Mouse (Mus musculus) limb, embryonic 13.5 days (tissue): ENCODE results near the gene Chd9. TPM values are rescaled to one million over a fixed set of nuclear protein-coding genes. Genes with fewer than 3 reads are reported as not detected.

Experiments used
- ATAC-seq: fragments of 200-750 bp; cut with Nextera tagmentation; 2 replicates; pipeline ENCODE4 v1.8.0; 2017; ENCODE audit warnings: low read depth, moderate number of reproducible peaks, moderate TSS enrichment; ENCODE audit not compliant: low FRiP score
- H3K27ac ChIP-seq: fragments of 300-500 bp; sonication (generic); 2 replicates; pipeline ENCODE4 v1.5.1; 2015; ENCODE audit warnings: inconsistent platforms, mild to moderate bottlenecking, moderate library complexity
- H3K27me3 ChIP-seq: fragments of 300-500 bp; sonication (generic); 2 replicates; pipeline ENCODE4 v1.6.1; 2015; ENCODE audit warnings: mild to moderate bottlenecking, inconsistent platforms
- H3K36me3 ChIP-seq: fragments of 300-500 bp; sonication (generic); 2 replicates; pipeline ENCODE4 v1.6.1; 2015; ENCODE audit warnings: inconsistent platforms, mild to moderate bottlenecking, moderate library complexity
- H3K4me1 ChIP-seq: fragments of 300-500 bp; sonication (generic); 2 replicates; pipeline ENCODE4 v1.6.1; 2015; ENCODE audit warnings: inconsistent platforms
- H3K4me2 ChIP-seq: fragments of 300-500 bp; sonication (generic); replicated peaks from 2 replicates; pipeline ENCODE4 v1.6.1; 2015; ENCODE audit warnings: inconsistent platforms, mild to moderate bottlenecking, moderate library complexity
- H3K4me3 ChIP-seq: fragments of 300-500 bp; sonication (generic); 2 replicates; pipeline ENCODE4 v1.5.1; 2015; ENCODE audit warnings: moderate library complexity, mild to moderate bottlenecking, inconsistent platforms
- H3K9ac ChIP-seq: fragments of 300-500 bp; sonication (generic); 2 replicates; pipeline ENCODE4 v1.6.1; 2015; ENCODE audit warnings: mild to moderate bottlenecking, inconsistent platforms
- H3K9me3 ChIP-seq: fragments of 300-500 bp; sonication (generic); 2 replicates; pipeline ENCODE4 v1.6.1; 2016; ENCODE audit warnings: inconsistent platforms
- whole genome bisulfite sequencing: fragments of 180-500 bp; shearing (Covaris S2); methylation state at CpG from one replicate; pipeline ENCODE4 v1.1.7; 2015; 5-methylcytosine and 5-hydroxymethylcytosine counted together
- polyA plus RNA-seq: library from polyadenylated mRNA; unstranded; fragments of >200 nt; fragmentation: Nextera tagmentation; extraction: Ambion mirVana; gene quantifications from 2 replicates; pipeline ENCODE4 v1.2.1, GENCODE M21; 2015

Chd9 gene
- polyA plus RNA-seq, 1 experiment from 2014 or later = 108 TPM

DNA sequence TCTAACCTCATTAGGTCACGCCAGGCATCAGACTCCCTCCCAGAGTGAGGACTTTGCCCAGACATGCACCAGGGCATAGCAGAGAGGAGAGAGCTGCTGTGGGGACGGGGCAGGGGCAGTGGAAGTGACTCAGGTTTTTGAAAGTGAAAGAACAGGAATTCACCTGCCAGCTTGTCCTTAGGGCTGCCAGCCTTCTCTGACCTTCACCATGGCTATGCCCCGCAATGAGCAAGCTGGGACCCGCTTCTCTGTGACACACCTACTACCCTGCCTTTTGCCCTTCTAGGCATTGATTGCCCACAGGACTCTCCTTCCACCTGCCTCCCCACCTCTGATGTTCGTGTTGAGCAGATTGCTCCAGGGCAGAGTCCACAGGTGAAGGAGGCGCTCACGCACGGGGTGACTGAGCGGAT lies 2.7 kb upstream of the Chd9 start:
- 74% methylated on average over 9 of the region's 9 CpGs for WGBS
- no peak overlapping the region for H3K4me2 ChIP-seq
- H3K4me3 ChIP-seq = no peak overlapping the region
- ATAC-seq = no peak
- peaks cover 21% of the 10 kb centered on the region for H3K4me1 ChIP-seq
- no peaks in the 10 kb centered on the region for H3K27me3 ChIP-seq
- no peaks in the 10 kb centered on the region for H3K9me3 ChIP-seq
- H3K27ac ChIP-seq = no peak overlapping the region
- H3K36me3 ChIP-seq = no peaks in the 10 kb centered on the region
- no peak overlapping the region for H3K9ac ChIP-seq

GRCm38 (mm10) chr8:90828987-90829740 lies 1.0 kb downstream of the Chd9 start:
- H3K9ac ChIP-seq = peak overlapping the region; percentile 78

GRCm38 (mm10) chr8:90829825-90830224 lies 1.7 kb downstream of the Chd9 start:
- H3K4me2 ChIP-seq = peak overlapping the region; percentile 81
- H3K9ac ChIP-seq = no peak overlapping the region
- peak overlapping the region; percentile 59 for H3K4me3 ChIP-seq

More at GRCm38 (mm10) chr8:90828987-90829740, 1.0 kb downstream of the Chd9 start:
- Histone ChIP-seq H3K27ac (peak overlapping the region; percentile 81), H3K4me3 (peak overlapping the region; percentile 59), H3K4me2 (peak overlapping the region; percentile 81), H3K36me3 (no peaks in the 10 kb centered on the region), H3K27me3 (no peaks in the 10 kb centered on the region), H3K4me1 (peaks cover 39% of the 10 kb centered on the region), H3K9me3 (no peaks in the 10 kb centered on the region)
- peak; percentile 78 for ATAC-seq
- 3% methylated on average over 11 of the region's 11 CpGs for WGBS

DNA sequence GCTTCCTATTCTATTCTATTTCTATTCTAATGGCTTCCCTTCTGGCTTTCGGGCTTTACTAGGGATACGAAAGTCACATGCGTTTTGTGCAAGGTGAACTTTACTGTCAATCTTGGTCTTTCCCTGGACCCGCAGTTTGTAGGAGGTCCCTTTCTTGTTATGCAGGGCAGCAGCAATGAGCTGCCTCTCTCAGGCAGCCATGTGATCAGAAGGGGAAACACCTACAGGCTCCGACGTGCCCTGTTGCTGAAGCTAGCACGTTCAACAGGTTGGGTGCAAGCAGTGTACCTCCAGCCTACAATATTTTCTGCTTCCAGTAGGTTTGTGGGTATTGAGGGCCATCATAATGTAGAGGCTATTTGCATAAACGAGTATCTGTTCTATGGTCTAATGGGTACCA lies 2.8 kb downstream of the Chd9 start:
- Histone ChIP-seq H3K27me3 (no peaks in the 10 kb centered on the region), H3K9ac (no peak overlapping the region), H3K4me2 (no peak overlapping the region; the same call in 1 of the 2 replicates), H3K9me3 (no peaks in the 10 kb centered on the region), H3K27ac (no peak overlapping the region), H3K36me3 (no peaks in the 10 kb centered on the region), H3K4me1 (peaks cover 42% of the 10 kb centered on the region), H3K4me3 (no peak overlapping the region)
- no peak for ATAC-seq
- WGBS = 66% methylated on average over 8 of the region's 8 CpGs

More at GRCm38 (mm10) chr8:90829825-90830224, 1.7 kb downstream of the Chd9 start:
- Histone ChIP-seq H3K36me3 (no peaks in the 10 kb centered on the region), H3K27me3 (no peaks in the 10 kb centered on the region), H3K27ac (no peak overlapping the region), H3K4me1 (peaks cover 42% of the 10 kb centered on the region), H3K9me3 (no peaks in the 10 kb centered on the region)
- no peak for ATAC-seq
- 67% methylated on average over 1 of the region's 1 CpGs for WGBS

- WGBS = 35% methylated on average over 5 of the region's 5 CpGs
- Histone ChIP-seq H3K9me3 (no peaks in the 10 kb centered on the region), H3K36me3 (no peaks in the 10 kb centered on the region), H3K9ac (no peak overlapping the region), H3K4me2 (no peak overlapping the region), H3K4me3 (no peak overlapping the region), H3K27me3 (no peaks in the 10 kb centered on the region), H3K4me1 (peaks cover 42% of the 10 kb centered on the region), H3K27ac (no peak overlapping the region)
- ATAC-seq = no peak
Measured at GRCm38 (mm10) chr8:90832576-90833289, 4.6 kb downstream of the Chd9 start.

GRCm38 (mm10) chr8:90833628-90834320 lies 5.6 kb downstream of the Chd9 start:
- Histone ChIP-seq H3K27ac (no peak overlapping the region), H3K27me3 (no peaks in the 10 kb centered on the region), H3K9ac (no peak overlapping the region), H3K4me1 (peaks cover 35% of the 10 kb centered on the region), H3K9me3 (no peaks in the 10 kb centered on the region), H3K4me2 (no peak overlapping the region), H3K36me3 (no peaks in the 10 kb centered on the region), H3K4me3 (no peak overlapping the region)
- ATAC-seq = no peak
- 60% methylated on average over 6 of the region's 6 CpGs for WGBS

DNA sequence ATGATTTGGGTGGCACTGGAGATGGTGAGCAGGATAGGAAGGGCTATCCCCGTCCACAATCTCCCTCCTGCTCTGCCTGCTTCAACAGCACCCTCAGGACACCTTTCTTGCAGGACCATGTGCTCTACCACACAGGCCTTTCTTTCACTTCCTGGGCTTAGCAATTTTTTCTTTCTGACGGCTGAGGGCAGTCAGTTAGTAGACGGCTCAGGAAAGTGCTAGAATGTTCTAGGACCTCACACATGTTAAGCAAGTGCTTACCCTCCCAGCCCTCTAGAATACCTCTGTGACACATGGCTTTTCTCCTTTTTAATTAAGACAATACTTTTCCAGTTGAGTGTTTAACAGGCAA lies 6.1 kb downstream of the Chd9 start:
- H3K27ac ChIP-seq = no peak overlapping the region

GRCm38 (mm10) chr8:90837440-90837839 lies 9.3 kb downstream of the Chd9 start:
- peaks cover 17% of the 10 kb centered on the region for H3K4me1 ChIP-seq
- no peaks in the 10 kb centered on the region for H3K36me3 ChIP-seq
- H3K4me3 ChIP-seq = no peak overlapping the region
- ATAC-seq = no peak
- no peaks in the 10 kb centered on the region for H3K9me3 ChIP-seq
- no peak overlapping the region for H3K27ac ChIP-seq
- no peak overlapping the region for H3K4me2 ChIP-seq
- WGBS = 89% methylated on average over 6 of the region's 6 CpGs
- no peak overlapping the region for H3K9ac ChIP-seq
- no peaks in the 10 kb centered on the region for H3K27me3 ChIP-seq

More for the DNA sequence above, 6.1 kb downstream of the Chd9 start:
- Histone ChIP-seq H3K4me3 (no peak overlapping the region), H3K9me3 (no peaks in the 10 kb centered on the region), H3K36me3 (no peaks in the 10 kb centered on the region), H3K27me3 (no peaks in the 10 kb centered on the region), H3K4me1 (peaks cover 31% of the 10 kb centered on the region), H3K9ac (no peak overlapping the region), H3K4me2 (no peak overlapping the region)
- no peak for ATAC-seq
- WGBS = 58% methylated on average over 3 of the region's 3 CpGs

- 68% methylated on average over 11 of the region's 11 CpGs for WGBS
- Histone ChIP-seq H3K27me3 (no peaks in the 10 kb centered on the region), H3K27ac (no peak overlapping the region), H3K9me3 (no peaks in the 10 kb centered on the region), H3K36me3 (no peaks in the 10 kb centered on the region), H3K4me3 (no peak overlapping the region), H3K9ac (no peak overlapping the region), H3K4me2 (no peak overlapping the region), H3K4me1 (peaks cover 15% of the 10 kb centered on the region)
- no peak for ATAC-seq
Measured at GRCm38 (mm10) chr8:90839725-90840714, 11.9 kb downstream of the Chd9 start.

DNA sequence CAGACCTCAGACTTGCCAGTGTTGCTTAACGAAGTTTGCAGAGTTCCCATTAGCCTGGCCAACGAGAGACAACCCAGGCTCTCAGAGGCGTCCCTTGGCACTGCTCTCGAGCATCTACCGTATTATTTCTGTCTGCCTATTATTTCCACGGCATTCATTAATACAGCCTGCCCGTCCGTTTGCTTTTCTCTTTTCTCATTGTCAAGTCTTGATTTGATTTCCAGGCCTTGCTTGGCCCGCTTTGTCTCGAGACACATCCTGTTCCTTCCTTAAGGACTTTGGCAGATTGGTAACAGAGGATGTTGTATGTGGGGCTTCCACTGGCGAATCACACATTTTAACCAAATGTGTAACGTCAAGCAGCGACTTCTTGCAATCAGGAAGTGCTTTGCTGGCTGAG lies 13.2 kb downstream of the Chd9 start:
- ATAC-seq = no peak
- no peaks in the 10 kb centered on the region for H3K36me3 ChIP-seq
- H3K27me3 ChIP-seq = no peaks in the 10 kb centered on the region
- H3K9ac ChIP-seq = no peak overlapping the region
- 62% methylated on average over 13 of the region's 13 CpGs for WGBS
- H3K9me3 ChIP-seq = no peaks in the 10 kb centered on the region
- H3K4me2 ChIP-seq = no peak overlapping the region
- H3K4me3 ChIP-seq = no peak overlapping the region
- no peak overlapping the region for H3K27ac ChIP-seq
- peaks cover 15% of the 10 kb centered on the region for H3K4me1 ChIP-seq

GRCm38 (mm10) chr8:90843127-90843526 lies 15.0 kb downstream of the Chd9 start:
- H3K27me3 ChIP-seq = no peaks in the 10 kb centered on the region
- 75% methylated on average over 6 of the region's 6 CpGs for WGBS
- no peak overlapping the region for H3K4me3 ChIP-seq
- H3K27ac ChIP-seq = no peak overlapping the region
- no peaks in the 10 kb centered on the region for H3K36me3 ChIP-seq
- H3K4me2 ChIP-seq = no peak overlapping the region
- peaks cover 15% of the 10 kb centered on the region for H3K4me1 ChIP-seq
- no peak overlapping the region for H3K9ac ChIP-seq
- ATAC-seq = no peak
- H3K9me3 ChIP-seq = no peaks in the 10 kb centered on the region
